Mouse (Mus musculus) midbrain, embryonic 12.5 days (tissue): Measurements from ENCODE around the gene Klk1b4. TPM values are rescaled to one million over a fixed set of nuclear protein-coding genes. Genes with fewer than 3 reads are reported as not detected.
"Not testable (repeated sequence)": the region's sequence is repeated elsewhere in the genome, so short reads cannot be mapped to it uniquely, and the experiment has no call there.

Experiments used
- ATAC-seq: fragments of 200-750 bp; cut with Nextera tagmentation; 2 replicates; pipeline ENCODE4 v1.8.0; 2017; ENCODE audit warnings: low read depth, moderate TSS enrichment, moderate library complexity; ENCODE audit not compliant: low FRiP score
- H3K27ac ChIP-seq: fragments of 300-500 bp; sonication (generic); replicated peaks from 2 replicates; pipeline ENCODE4 v1.5.1; 2016; ENCODE audit warnings: mild to moderate bottlenecking
- H3K27me3 ChIP-seq: fragments of 300-500 bp; sonication (generic); 2 replicates; pipeline ENCODE4 v1.6.1; 2016; ENCODE audit warnings: mild to moderate bottlenecking
- H3K36me3 ChIP-seq: fragments of 300-500 bp; sonication (generic); 2 replicates; pipeline ENCODE4 v1.6.1; 2016
- H3K4me1 ChIP-seq: fragments of 300-500 bp; sonication (generic); 2 replicates; pipeline ENCODE4 v1.6.1; 2016
- H3K4me2 ChIP-seq: fragments of 300-500 bp; sonication (generic); replicated peaks from 2 replicates; pipeline ENCODE4 v1.6.1; 2016; ENCODE audit warnings: mild to moderate bottlenecking, moderate library complexity
- H3K4me3 ChIP-seq: fragments of 300-500 bp; sonication (generic); 2 replicates; pipeline ENCODE4 v1.5.1; 2016; ENCODE audit warnings: mild to moderate bottlenecking
- H3K9ac ChIP-seq: fragments of 300-500 bp; sonication (generic); replicated peaks from 2 replicates; pipeline ENCODE4 v1.6.1; 2016; ENCODE audit warnings: mild to moderate bottlenecking, moderate library complexity
- H3K9me3 ChIP-seq: fragments of 300-500 bp; sonication (generic); 2 replicates; pipeline ENCODE4 v1.6.1; 2016; ENCODE audit warnings: mild to moderate bottlenecking
- WGBS: fragments of 180-500 bp; shearing (Covaris S2); methylation state at CpG from one replicate; pipeline ENCODE4 v1.1.7; 2016; 5-methylcytosine and 5-hydroxymethylcytosine counted together
- polyA plus RNA-seq: library from polyadenylated mRNA; unstranded; fragments of >200 nt; fragmentation: Nextera tagmentation; extraction: Ambion mirVana; gene quantifications from 2 replicates; pipeline ENCODE4 v1.2.1, GENCODE M21; 2016

Klk1b4 gene
- polyA plus RNA-seq, 1 experiment from 2014 or later = not detected

DNA sequence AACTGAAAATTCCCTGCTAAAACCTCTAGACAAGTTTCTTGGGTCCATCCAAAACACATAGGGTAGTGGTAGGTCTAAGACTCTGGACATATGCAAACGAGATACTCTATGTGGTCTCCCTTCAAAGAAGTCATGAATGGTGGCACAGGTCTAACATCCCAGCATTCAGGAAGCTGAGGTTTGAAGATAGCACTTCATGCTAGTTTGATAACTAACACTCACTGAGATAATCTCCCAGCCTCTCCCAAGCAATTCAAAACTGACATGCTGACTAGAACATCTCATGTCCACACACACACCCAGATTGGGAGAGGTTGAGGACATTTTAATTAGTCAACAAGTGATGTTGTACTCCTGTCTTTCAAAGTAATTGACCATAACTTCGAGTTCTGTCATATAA, 32.7 kb downstream of the Klk1b4 start:
- no peak overlapping the region for H3K4me2 ChIP-seq
- 0 out of 2 replicates have a peak, but pooled peaks cover 5% of the 10 kb centered on the region for H3K27me3 ChIP-seq
- H3K36me3 ChIP-seq = no peaks in the 10 kb centered on the region
- no peak overlapping the region for H3K9ac ChIP-seq
- ATAC-seq = no peak
- no peak overlapping the region for H3K4me3 ChIP-seq
- 72% methylated on average over 2 of the region's 2 CpGs for WGBS
- H3K4me1 ChIP-seq = no peaks in the 10 kb centered on the region
- no peaks in the 10 kb centered on the region for H3K9me3 ChIP-seq
- no peak overlapping the region for H3K27ac ChIP-seq

- Histone ChIP-seq H3K9me3 (no peaks in the 10 kb centered on the region), H3K27ac (no peak overlapping the region), H3K4me2 (no peak overlapping the region), H3K4me1 (peaks cover 6% of the 10 kb centered on the region), H3K27me3 (0 out of 2 replicates have a peak, but pooled peaks cover 5% of the 10 kb centered on the region), H3K4me3 (no peak overlapping the region), H3K36me3 (no peaks in the 10 kb centered on the region), H3K9ac (no peak overlapping the region)
- no peak for ATAC-seq
- 57% methylated on average over 1 of the region's 1 CpGs for WGBS
Measured at GRCm38 (mm10) chr7:44240712-44241111, 33.5 kb downstream of the Klk1b4 start.

DNA sequence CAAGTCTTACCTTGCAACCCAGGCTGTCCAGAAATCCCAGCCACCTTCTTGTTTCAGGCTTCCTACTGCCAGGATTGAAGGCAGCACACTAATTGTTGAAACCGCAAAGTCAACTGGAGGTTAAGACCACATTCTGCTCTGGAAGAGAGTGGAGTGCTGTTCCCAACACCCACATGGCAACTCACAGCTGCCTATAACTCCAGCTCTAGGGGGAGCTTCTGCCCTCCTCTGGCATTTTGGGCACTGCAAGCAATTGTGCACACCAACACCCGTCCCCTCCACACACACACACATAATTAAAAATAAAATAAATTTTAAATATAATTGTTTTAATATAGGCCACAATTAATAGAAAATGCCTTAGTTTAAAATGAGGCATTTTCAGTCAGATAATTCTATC, 33.9 kb downstream of the Klk1b4 start:
- H3K27ac ChIP-seq = no peak overlapping the region
- H3K4me2 ChIP-seq = no peak overlapping the region
- H3K9ac ChIP-seq = no peak overlapping the region
- H3K9me3 ChIP-seq = no peaks in the 10 kb centered on the region
- H3K36me3 ChIP-seq = no peaks in the 10 kb centered on the region
- H3K27me3 ChIP-seq = 0 out of 2 replicates have a peak, but pooled peaks cover 5% of the 10 kb centered on the region
- no peak overlapping the region for H3K4me3 ChIP-seq
- peaks cover 7% of the 10 kb centered on the region for H3K4me1 ChIP-seq
- no peak for ATAC-seq
- 76% methylated on average over 2 of the region's 2 CpGs for WGBS

DNA sequence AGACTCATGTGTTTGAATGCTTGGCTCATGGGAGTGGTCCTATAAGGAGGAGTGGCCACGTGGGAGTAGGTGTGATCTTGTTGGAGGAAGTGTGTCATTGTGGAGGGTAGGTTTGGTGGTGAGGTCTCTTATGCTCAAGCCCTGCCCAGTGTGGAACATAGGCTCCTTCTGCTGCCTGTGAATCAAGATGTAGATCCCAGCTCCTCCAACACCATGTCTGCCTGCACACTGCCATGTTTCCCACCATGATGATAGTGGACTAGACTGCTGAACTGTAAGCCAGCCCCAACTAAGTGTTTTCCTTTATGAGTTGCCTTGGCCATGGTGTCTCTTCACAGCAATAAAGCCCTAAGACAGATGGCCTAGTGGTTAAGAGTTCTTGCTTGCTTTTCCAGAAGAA, 36.8 kb downstream of the Klk1b4 start:
- Histone ChIP-seq H3K9me3 (no peaks in the 10 kb centered on the region), H3K9ac (no peak overlapping the region), H3K27me3 (0 out of 2 replicates have a peak, but pooled peaks cover 5% of the 10 kb centered on the region), H3K27ac (no peak overlapping the region), H3K4me1 (peaks cover 20% of the 10 kb centered on the region), H3K36me3 (peaks cover 9% of the 10 kb centered on the region), H3K4me2 (no peak overlapping the region), H3K4me3 (no peak overlapping the region)
- WGBS = 48% methylated on average over 1 of the region's 1 CpGs
- ATAC-seq = no peak

- H3K9me3 ChIP-seq = no peaks in the 10 kb centered on the region
- ATAC-seq = peak; percentile 87
- H3K4me2 ChIP-seq = peak within 1 kb of the TSS; percentile 80
- peak within 1 kb of the TSS; percentile 93 for H3K4me3 ChIP-seq
- peak within 1 kb of the TSS; percentile 87 for H3K27ac ChIP-seq
- H3K4me1 ChIP-seq = peaks cover 20% of the 10 kb centered on the region
- H3K27me3 ChIP-seq = no peaks in the 10 kb centered on the region
- peak within 1 kb of the TSS; percentile 95 for H3K9ac ChIP-seq
- under 1% methylated on average over 62 of the region's 62 CpGs for WGBS
- H3K36me3 ChIP-seq = peaks cover 32% of the 10 kb centered on the region
Measured at GRCm38 (mm10) chr7:44246055-44246983, 39.1 kb downstream of the Klk1b4 start, which contains the start of the genes 1700028J19Rik and 2410002F23Rik. TSS of gene 1700028J19Rik (minus strand) at chr7:44246695. TSS of gene 2410002F23Rik (plus strand) at chr7:44246722.

DNA sequence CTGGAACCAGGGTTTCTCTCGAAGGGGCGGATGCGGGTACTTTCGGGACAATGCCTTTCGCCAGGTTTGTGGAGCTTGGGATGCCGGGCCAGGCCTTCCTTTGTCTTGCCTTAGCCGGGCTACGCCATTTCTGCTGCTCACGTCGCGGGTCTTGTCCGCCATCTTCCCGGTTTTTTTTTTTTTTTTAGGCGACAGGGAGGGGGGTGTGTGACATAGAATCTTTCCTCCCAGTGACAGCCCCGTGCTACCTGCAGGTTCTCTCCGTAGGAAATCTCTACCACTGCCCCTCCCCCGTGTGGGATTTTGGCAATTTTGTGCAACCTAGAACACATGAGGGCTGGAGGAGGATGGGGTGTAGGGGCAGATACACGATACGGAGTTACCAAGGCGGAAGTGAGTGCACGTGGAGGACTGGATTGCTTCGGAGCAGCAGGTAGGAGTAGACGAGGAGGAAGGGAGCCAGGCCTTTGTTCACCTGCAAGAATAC, 39.8 kb downstream of the Klk1b4 start:
- H3K4me2 ChIP-seq = peak overlapping the region; percentile 80
- peak overlapping the region; percentile 87 for H3K27ac ChIP-seq
- ATAC-seq = peak; percentile 25

DNA sequence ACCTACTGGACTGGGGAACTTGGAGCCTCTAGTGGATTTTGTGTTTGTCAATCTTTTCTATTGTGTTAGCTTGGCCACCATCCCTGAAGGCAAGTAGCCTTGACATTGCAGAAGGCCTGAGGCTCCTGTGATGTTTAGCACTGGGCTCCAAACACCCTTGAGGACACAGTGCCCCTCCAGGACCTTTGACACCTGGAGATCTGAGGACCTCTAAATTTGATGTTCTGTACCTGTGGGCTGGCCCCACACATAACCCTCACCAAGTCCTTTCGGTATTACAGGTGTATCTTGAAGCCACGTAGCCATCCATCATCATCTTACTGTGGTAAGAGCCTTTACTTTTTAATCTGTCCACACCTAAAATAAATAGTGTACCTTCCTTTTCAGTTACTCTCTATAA, 40.7 kb downstream of the Klk1b4 start:
- Histone ChIP-seq H3K9ac (peak overlapping the region; percentile 95; the same call in 1 of the 2 replicates), H3K4me3 (peak overlapping the region; percentile 93), H3K4me1 (peaks cover 20% of the 10 kb centered on the region), H3K27ac (no peak overlapping the region), H3K4me2 (peak overlapping the region; percentile 80), H3K9me3 (no peaks in the 10 kb centered on the region), H3K36me3 (peaks cover 46% of the 10 kb centered on the region), H3K27me3 (no peaks in the 10 kb centered on the region)
- WGBS = 96% methylated on average over 2 of the region's 2 CpGs
- no peak for ATAC-seq

More for the DNA sequence above, 39.8 kb downstream of the Klk1b4 start:
- Histone ChIP-seq H3K4me3 (peak overlapping the region; percentile 93), H3K9ac (peak overlapping the region; percentile 95), H3K9me3 (no peaks in the 10 kb centered on the region), H3K27me3 (no peaks in the 10 kb centered on the region), H3K4me1 (peaks cover 20% of the 10 kb centered on the region), H3K36me3 (peaks cover 36% of the 10 kb centered on the region)
- 0% methylated on average over 23 of the region's 23 CpGs for WGBS

- no peak for ATAC-seq
- H3K36me3 ChIP-seq = peaks cover 57% of the 10 kb centered on the region
- H3K27me3 ChIP-seq = no peaks in the 10 kb centered on the region
- 92% methylated on average over 4 of the region's 4 CpGs for WGBS
- 0 out of 2 replicates have a peak overlapping the region, but pooled peaks have one; percentile 7 for H3K9ac ChIP-seq
- no peaks in the 10 kb centered on the region for H3K9me3 ChIP-seq
- no peak overlapping the region for H3K27ac ChIP-seq
- H3K4me2 ChIP-seq = no peak overlapping the region
- peaks cover 20% of the 10 kb centered on the region for H3K4me1 ChIP-seq
- no peak overlapping the region for H3K4me3 ChIP-seq
Measured at GRCm38 (mm10) chr7:44249248-44249647, 42.0 kb downstream of the Klk1b4 start.

DNA sequence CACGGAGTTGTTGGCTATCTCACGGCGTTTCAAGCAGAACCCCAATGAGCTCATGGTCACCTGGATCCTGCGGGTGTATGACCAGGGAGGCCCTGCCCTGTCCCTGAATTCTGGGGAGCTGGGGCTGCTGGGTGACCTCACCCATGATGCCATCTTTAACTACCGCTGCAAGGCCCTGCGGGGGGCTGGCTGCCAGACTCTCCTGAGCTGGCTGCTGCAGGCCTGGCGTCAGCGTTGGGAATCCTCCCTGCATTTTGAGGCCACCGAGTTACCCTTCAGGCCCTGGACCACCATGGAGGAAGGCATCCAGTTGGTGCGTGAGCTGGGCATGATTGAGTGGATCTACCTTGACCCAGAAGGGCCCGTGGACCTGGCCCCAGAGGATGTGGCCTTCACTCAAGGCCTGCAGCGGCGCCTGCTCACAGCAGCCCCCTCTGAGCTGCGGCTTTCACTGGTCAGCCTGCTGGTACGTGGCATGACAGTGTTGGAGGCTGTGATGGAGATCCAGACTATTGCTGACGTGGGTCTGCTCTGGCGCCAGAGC, 43.6 kb downstream of the Klk1b4 start:
- not testable (repeated sequence) for H3K27ac ChIP-seq, H3K27me3 ChIP-seq, H3K9me3 ChIP-seq, H3K9ac ChIP-seq, H3K4me2 ChIP-seq, ATAC-seq, H3K4me3 ChIP-seq
- 92% methylated on average over 17 of the region's 17 CpGs for WGBS
- peaks cover 60% of the 10 kb centered on the region for H3K36me3 ChIP-seq
- peaks cover 13% of the 10 kb centered on the region for H3K4me1 ChIP-seq

- Histone ChIP-seq H3K9ac (no peak overlapping the region), H3K9me3 (no peaks in the 10 kb centered on the region), H3K4me3 (no peak overlapping the region), H3K4me1 (peaks cover 7% of the 10 kb centered on the region), H3K4me2 (no peak overlapping the region), H3K36me3 (peaks cover 66% of the 10 kb centered on the region), H3K27me3 (no peaks in the 10 kb centered on the region), H3K27ac (no peak overlapping the region)
- WGBS = 80% methylated on average over 15 of the region's 15 CpGs
- ATAC-seq = no peak
Measured at GRCm38 (mm10) chr7:44253023-44253616, 45.9 kb downstream of the Klk1b4 start.

- WGBS = 86% methylated on average over 6 of the region's 6 CpGs
- Histone ChIP-seq H3K4me3 (no peak overlapping the region), H3K9me3 (no peaks in the 10 kb centered on the region), H3K9ac (no peak overlapping the region), H3K36me3 (peaks cover 49% of the 10 kb centered on the region), H3K4me2 (no peak overlapping the region), H3K27me3 (no peaks in the 10 kb centered on the region), H3K27ac (no peak overlapping the region), H3K4me1 (no peaks in the 10 kb centered on the region)
- ATAC-seq = no peak
Measured at GRCm38 (mm10) chr7:44254930-44255329, 47.7 kb downstream of the Klk1b4 start.
